Mouse (Mus musculus) c-Kit-positive CD71-positive TER-119-negative erythroid progenitor cells, embryonic 14.5 days (primary cell): ENCODE data around the gene Crlf3.
"Not testable (repeated sequence)": the region's sequence is repeated elsewhere in the genome, so short reads cannot be mapped to it uniquely, and the experiment has no call there.

Source experiments
- DNase-seq: peaks from one replicate; pipeline ENCODE4 v3.0.0-alpha.2; 2013; ENCODE audit warnings: low read depth

Gene Crlf3

DNA sequence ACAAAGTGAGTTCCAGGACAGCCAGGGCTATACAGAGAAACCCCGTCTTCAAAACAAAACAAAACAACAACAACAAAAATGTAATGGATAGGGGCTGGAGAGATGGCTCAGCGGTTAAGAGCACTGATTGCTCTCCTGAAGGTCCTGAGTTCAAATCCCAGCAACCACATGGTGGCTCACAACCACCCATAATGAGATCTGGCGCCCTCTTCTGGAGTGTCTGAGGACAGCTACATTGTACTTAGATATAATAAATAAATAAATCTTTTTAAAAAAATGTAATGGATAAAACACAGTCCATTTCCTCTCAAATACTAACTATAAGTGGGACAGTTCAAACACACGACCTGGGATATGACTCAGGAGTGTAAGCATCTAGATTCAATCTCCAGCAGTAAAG is 14.4 kb downstream of the Crlf3 start:
- DNase-seq: not testable (repeated sequence)

DNA sequence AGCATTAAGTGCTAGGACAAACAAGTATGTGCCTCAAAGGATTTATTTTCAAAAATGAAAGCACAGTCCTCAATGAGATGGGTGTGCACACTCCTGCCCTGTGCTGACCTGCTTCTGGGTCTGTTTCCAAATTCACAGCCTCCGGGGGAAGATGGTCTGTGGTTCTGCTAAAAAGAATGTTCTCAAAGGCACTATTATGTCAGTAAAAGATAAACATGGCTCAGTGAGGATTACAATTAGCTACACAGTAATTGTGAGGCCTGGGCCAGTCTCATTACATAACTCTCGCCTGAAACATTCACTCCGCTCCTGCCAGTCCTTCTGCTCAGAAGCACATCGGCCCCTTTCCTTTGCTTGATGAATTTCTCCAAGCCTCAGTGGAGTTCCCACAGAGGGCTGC is 18.6 kb downstream of the Crlf3 start:
- no peak for DNase-seq

DNA sequence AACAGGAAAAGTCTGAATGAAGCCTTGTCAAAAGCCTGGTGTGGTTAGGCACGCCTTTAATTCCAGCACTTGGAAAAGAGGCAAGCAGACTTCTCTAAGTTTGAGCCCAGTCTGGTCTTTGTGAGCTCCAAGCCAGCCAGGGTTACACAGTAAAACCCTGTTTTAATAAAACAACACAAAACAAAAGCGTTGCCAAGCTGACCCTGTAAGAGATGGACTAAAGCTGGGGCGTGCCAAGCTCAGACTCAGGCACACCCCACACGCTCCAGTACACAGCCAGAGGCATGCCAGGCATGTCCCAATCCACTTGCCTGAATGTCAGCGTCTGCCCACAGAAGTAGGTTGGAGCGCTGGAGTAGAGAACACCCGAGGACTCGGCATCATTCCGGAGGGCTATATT is 24.6 kb downstream of the Crlf3 start:
- no peak for DNase-seq

DNA sequence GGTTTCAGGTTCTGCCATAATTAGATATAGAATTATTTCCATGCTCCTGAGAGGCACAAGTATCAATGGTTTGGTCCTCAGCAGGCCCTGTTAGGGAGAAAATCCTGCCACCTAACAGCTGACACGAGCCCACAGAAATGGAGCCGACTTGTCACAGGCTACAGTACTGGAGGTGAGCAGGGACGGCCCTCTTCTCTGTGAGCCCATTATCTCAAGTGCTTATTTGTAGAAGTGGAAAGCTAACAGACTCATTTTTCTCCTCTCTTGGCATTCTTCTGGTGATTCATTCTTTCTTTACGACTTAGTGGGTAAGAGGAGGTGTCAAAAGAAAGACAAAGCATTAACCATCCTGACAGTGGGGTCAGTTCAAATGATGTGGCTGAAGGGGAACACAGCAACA is 26.1 kb downstream of the Crlf3 start:
- no peak for DNase-seq

DNA sequence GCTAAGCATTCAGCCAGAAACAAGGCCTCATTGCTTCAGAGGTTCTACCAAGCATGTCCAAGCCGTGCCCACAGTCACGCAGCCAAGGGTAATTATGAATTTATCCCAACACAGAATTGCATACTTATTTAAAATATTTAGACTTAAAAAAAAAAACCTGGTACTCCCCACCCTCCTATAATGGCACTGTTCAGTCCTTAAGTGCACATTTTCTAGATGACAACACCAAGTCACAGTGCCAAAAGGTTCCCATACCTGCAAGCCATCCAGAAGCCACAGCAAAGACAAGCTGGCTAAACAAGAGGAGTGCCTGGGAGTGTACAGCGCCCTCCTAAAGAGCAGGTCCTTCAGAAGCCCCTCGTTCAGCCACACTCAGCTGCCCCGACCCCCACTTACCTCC is 27.6 kb downstream of the Crlf3 start:
- no peak for DNase-seq

DNA sequence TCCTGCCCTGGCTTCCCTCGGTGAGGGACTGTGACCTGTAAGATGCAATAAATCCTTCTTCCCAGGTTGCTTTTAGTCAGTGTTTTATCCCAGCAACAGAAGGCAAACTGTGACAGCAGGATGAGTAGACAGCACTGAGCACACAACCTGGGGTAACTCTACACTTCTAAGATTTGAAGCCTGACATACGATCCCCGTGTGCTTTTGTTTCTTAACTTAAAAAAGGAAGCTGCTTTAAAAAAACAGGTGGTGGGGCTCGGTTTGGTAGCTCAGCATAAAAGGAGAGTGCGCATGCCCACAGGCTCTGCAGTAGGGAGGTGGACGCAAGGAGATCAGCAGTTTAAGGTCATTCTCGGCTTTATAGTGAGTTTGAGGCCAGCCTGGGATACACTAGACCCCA is 28.3 kb downstream of the Crlf3 start:
- DNase-seq: no peak

DNA sequence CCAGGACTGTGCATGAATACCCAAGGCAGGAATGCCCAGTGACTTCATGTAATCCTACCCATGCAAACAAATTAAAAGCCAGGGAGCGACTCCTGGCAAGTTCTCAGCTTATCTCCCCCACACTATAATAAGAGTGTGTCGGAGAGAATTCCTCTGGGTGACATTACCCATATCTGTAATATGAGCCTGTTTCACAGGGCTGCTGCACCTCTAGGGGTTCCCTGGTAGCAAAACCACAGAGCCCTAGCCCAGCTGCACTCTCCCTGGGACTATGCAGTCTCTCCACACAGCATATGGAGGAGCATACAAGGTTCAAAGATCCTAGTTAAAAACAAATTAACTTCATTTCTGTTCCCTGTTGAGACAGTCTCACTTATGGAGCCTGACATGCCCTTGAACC is 30.7 kb downstream of the Crlf3 start:
- DNase-seq: no peak

DNA sequence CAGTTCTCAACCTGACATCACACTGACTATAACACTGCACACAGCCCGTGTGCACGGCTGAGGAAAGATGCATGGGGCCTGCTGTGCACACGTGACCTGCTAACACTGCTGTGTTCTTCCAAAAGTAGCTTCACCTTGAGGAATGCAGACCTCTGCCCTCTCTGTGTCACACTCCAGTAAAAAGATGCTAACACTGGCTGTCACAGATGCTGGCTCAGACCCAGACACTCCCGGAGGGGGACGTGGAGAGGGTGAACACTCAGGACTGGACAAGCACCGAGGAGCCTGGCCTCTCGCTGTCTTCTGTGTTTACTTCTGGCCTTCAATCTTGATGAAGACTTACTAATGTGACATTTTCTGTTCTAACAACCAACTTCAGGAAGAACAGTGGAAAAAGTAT is 33.9 kb downstream of the Crlf3 start:
- no peak for DNase-seq

DNA sequence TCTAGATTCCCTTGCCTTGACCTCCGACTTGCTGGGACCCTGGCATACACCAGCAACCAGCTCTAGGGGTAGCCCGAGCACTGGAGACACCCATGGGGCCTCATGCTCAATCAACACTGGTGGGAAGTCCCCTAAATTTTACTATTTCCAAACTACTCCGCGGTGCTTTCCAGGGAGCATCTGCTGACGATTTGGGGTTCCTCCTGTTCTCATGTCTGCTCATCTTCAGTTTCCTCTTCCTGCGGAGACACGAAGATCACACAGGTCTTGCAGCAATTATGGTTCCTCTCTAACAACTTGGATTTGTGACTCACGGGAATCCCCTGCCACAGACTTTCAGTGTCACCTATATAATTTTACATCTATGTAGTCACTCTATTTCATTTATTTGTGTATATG is 37.4 kb downstream of the Crlf3 start:
- DNase-seq: no peak

DNA sequence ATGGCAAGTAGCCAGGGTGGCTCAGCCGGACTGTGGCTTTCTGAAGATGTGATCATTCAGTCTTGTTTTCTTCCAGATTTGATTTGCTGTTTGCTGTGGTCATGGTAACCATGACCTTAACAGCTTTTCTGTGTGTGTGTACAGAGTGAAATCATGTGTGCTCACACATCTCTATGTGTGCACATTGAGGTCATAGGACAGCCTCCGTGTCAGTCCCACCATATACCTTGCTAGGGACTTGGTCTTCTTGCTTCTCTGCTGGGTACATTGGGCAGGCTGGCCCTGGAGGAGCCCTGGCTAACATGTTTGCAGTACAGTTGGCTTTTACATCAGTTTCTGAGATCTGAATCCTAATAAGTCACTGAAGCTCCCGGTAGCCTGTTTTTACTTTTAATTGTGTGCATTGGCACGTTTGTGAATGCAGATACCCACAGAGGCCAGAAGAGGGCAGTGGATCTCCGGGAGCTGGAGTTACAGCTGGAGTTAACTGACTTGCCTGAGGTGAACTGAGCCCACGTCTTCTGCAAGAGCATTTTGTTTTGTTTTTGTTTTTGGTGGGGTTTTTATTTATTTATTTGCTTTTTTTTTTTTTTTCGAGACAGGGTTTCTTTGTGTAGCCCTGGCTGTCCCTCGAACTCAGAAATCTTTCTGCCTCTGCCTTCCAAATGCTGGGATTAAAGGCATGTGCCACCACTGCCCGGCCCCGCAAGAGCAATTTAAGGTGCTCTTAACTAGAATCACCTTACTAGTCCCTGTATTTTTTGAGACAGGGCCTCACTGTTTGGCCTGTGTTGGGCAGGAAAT is 38.0 kb downstream of the Crlf3 start:
- DNase-seq: peak; percentile 52

DNA sequence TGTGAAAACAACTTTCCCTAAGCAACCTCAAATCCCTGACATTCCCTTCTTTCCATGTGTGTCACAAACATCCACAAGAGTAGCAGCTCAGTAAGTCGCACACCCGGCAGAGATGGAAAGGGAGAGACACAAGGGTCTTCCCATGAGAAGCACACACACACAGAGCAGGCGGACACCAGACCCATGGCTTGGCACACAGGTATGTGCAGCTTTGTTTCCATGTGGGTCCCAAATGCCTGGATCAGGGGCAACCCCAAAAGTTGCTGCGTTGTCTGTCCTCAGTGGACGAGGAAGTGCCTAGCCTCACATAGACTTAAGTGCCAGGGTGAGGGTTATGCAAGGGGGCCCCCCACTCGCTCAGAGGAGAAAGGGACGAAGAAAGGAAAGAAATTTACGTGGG is 43.3 kb downstream of the Crlf3 start:
- DNase-seq: no peak

DNA sequence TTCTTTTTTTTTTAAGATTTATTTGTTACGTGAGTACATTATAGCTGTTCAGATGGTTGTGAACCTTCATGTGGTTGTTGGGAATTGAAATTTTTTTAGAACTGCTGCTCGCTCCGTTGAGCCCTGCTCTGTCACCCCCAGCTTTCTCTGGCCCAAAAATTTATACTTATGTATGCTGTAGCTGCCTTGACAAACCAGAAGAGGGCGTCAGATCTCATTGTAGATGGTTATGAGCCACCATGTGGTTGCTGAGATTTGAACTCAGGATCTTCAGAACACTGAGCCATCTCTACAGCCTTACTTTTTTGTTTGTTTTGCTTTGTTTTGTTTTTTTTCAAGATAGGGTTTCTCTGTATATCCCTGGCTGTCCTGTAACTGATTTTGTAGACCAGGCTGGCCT is 59.5 kb downstream of the Crlf3 start:
- no peak for DNase-seq

DNA sequence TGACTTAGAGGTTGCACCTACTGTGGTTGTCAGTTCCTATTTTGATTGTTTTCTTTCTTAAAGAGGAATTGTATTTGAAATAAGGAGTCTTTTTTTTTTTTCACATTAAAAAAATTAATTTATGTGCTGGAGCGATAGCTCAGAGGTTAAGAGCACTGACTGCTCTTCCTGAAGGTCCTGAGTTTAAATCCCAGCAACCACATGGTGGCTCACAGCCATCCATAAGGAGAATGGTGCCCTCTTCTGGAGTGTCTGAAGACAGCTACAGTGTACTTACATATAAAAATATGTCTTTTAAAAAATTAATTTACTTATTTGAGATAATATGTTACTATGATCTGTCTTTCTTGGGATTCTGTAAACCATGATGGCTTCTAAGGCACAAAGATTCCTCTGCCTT is 61.0 kb downstream of the Crlf3 start:
- no peak for DNase-seq

DNA sequence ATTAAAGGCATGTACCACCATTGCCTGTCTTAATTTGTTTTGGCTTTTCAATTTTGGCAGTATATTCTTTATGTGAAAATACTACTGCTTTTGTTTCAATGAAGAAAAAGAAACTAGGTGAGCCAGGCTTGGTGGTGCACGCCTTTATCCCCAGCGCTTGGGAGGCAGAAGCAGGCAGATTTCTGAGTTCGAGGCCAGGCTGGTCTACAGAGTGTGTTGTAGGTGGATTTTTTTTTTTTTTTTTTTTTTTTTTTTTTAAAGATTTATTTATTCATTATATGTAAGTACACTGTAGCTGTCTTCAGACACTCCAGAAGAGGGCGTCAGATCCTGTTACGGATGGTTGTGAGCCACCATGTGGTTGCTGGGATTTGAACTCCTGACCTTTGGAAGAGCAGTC is 64.3 kb downstream of the Crlf3 start:
- not testable (repeated sequence) for DNase-seq
